Mouse (Mus musculus): Measurements from ENCODE around the gene Kdm3a. TPM values are rescaled to one million over a fixed set of nuclear protein-coding genes. Genes with fewer than 3 reads are reported as not detected.

Kdm3a gene
- total RNA-seq (2014; rRNA removed; ENCODE audit: low replicate concordance) (35.3 and 50.9 TPM in 2 replicates), polyA plus RNA-seq (2015; fragmentation: Nextera tagmentation; extraction: Ambion mirVana) (15.1 and 16.6 TPM in 2 replicates)

GRCm38 (mm10) chr6:71632829-71633662, at the start of gene Kdm3a:
Gene Kdm3a (minus strand): TSS chr6:71632990.
- H3K36me3 ChIP-seq (replicated peaks; ENCODE audit: control insufficient read depth, insufficient read depth, low read length): peaks cover 15% of the 10 kb centered on the region
- peaks cover 24% of the 10 kb centered on the region for H3K4me1 ChIP-seq (ENCODE audit: control insufficient read depth, insufficient read depth)
- H3K9ac ChIP-seq (replicated peaks; ENCODE audit: low read depth, low read length): peak within 1 kb of the TSS; percentile 85
- peak within 1 kb of the TSS; percentile 83 for H3K4me2 ChIP-seq (ENCODE audit: low read depth, low read length)
- H3K27me3 ChIP-seq (ENCODE audit: control insufficient read depth, insufficient read depth, low read length): no peaks in the 10 kb centered on the region
- peak within 1 kb of the TSS; percentile 76 for H3K4me3 ChIP-seq (ENCODE audit: low read depth, low read length)
- 0 out of 2 replicates have a peak, but pooled peaks cover 4% of the 10 kb centered on the region for H3K9me3 ChIP-seq (replicated peaks; ENCODE audit: control insufficient read depth, low read length)
- ATAC-seq (ENCODE audit: insufficient read depth, low read depth) (peak; percentile 97), DNase-seq (ENCODE audit: low spot score) (peak; percentile 99)
- TF ChIP-seq EP300 (IDR thresholded peaks at IDR 0.05; ENCODE audit: low read depth) (peak; percentile 85), CTCF (IDR thresholded peaks at IDR 0.05; ENCODE audit: low read depth) (peak; percentile 53)
- WGBS: under 1% methylated on average over 63 of the region's 63 CpGs
- H3K27ac ChIP-seq (ENCODE audit: low read depth): peak within 1 kb of the TSS; percentile 100

- Histone ChIP-seq H3K27ac (ENCODE audit: low read depth) (no peak overlapping the region), H3K4me2 (ENCODE audit: low read depth, low read length) (no peak overlapping the region), H3K4me3 (ENCODE audit: low read depth, low read length) (no peak overlapping the region), H3K36me3 (replicated peaks; ENCODE audit: control insufficient read depth, insufficient read depth, low read length) (no peaks in the 10 kb centered on the region), H3K9ac (replicated peaks; ENCODE audit: low read depth, low read length) (no peak overlapping the region), H3K4me1 (ENCODE audit: control insufficient read depth, insufficient read depth) (no peaks in the 10 kb centered on the region; the same call in 1 of the 2 replicates), H3K9me3 (replicated peaks; ENCODE audit: control insufficient read depth, low read length) (no peaks in the 10 kb centered on the region), H3K27me3 (ENCODE audit: control insufficient read depth, insufficient read depth, low read length) (no peaks in the 10 kb centered on the region)
- WGBS: 62% methylated on average over 7 of the region's 7 CpGs
- ATAC-seq (ENCODE audit: insufficient read depth, low read depth): no peak
- TF ChIP-seq EP300 (IDR thresholded peaks at IDR 0.05; ENCODE audit: low read depth): no peak
- peak; percentile 43 for TF ChIP-seq CTCF (IDR thresholded peaks at IDR 0.05; ENCODE audit: low read depth)
- DNase-seq (ENCODE audit: low spot score): no peak
Measured at GRCm38 (mm10) chr6:71678891-71679290, 46.1 kb upstream of the Kdm3a start.

GRCm38 (mm10) chr6:71673166-71673565, 40.4 kb upstream of the Kdm3a start:
- no peak overlapping the region for H3K9ac ChIP-seq (replicated peaks; ENCODE audit: low read depth, low read length)
- peak; percentile 52 for TF ChIP-seq CTCF (IDR thresholded peaks at IDR 0.05; ENCODE audit: low read depth)
- TF ChIP-seq EP300 (IDR thresholded peaks at IDR 0.05; ENCODE audit: low read depth): no peak
- H3K36me3 ChIP-seq (replicated peaks; ENCODE audit: control insufficient read depth, insufficient read depth, low read length): no peaks in the 10 kb centered on the region
- no peak overlapping the region for H3K4me3 ChIP-seq (ENCODE audit: low read depth, low read length)
- no peak for ATAC-seq (ENCODE audit: insufficient read depth, low read depth)
- 50% methylated on average over 2 of the region's 2 CpGs for WGBS
- H3K4me1 ChIP-seq (ENCODE audit: control insufficient read depth, insufficient read depth): no peaks in the 10 kb centered on the region
- H3K27ac ChIP-seq (ENCODE audit: low read depth): no peak overlapping the region
- no peak for DNase-seq (ENCODE audit: low spot score)
- H3K27me3 ChIP-seq (ENCODE audit: control insufficient read depth, insufficient read depth, low read length): no peaks in the 10 kb centered on the region
- H3K9me3 ChIP-seq (replicated peaks; ENCODE audit: control insufficient read depth, low read length): no peaks in the 10 kb centered on the region
- no peak overlapping the region for H3K4me2 ChIP-seq (ENCODE audit: low read depth, low read length)

- Histone ChIP-seq H3K4me3 (ENCODE audit: low read depth, low read length) (no peak overlapping the region), H3K9me3 (replicated peaks; ENCODE audit: control insufficient read depth, low read length) (no peaks in the 10 kb centered on the region), H3K27me3 (ENCODE audit: control insufficient read depth, insufficient read depth, low read length) (no peaks in the 10 kb centered on the region), H3K36me3 (replicated peaks; ENCODE audit: control insufficient read depth, insufficient read depth, low read length) (no peaks in the 10 kb centered on the region), H3K4me2 (ENCODE audit: low read depth, low read length) (no peak overlapping the region), H3K9ac (replicated peaks; ENCODE audit: low read depth, low read length) (no peak overlapping the region), H3K27ac (ENCODE audit: low read depth) (no peak overlapping the region), H3K4me1 (ENCODE audit: control insufficient read depth, insufficient read depth) (no peaks in the 10 kb centered on the region; the same call in 1 of the 2 replicates)
- 89% methylated on average over 1 of the region's 1 CpGs for WGBS
- no peak for TF ChIP-seq CTCF (IDR thresholded peaks at IDR 0.05; ENCODE audit: low read depth)
- no peak for TF ChIP-seq EP300 (IDR thresholded peaks at IDR 0.05; ENCODE audit: low read depth)
- no peak for ATAC-seq (ENCODE audit: insufficient read depth, low read depth)
- DNase-seq (ENCODE audit: low spot score): no peak
Measured at GRCm38 (mm10) chr6:71664511-71664910, 31.7 kb upstream of the Kdm3a start.

GRCm38 (mm10) chr6:71658290-71658689, 25.5 kb upstream of the Kdm3a start:
- 14% methylated on average over 2 of the region's 2 CpGs for WGBS
- ATAC-seq (ENCODE audit: insufficient read depth, low read depth) (peak; percentile 44; the same call in 1 of the 2 replicates), DNase-seq (ENCODE audit: low spot score) (peak; percentile 45)
- Histone ChIP-seq H3K9ac (replicated peaks; ENCODE audit: low read depth, low read length) (no peak overlapping the region), H3K4me3 (ENCODE audit: low read depth, low read length) (no peak overlapping the region), H3K4me2 (ENCODE audit: low read depth, low read length) (no peak overlapping the region), H3K27ac (ENCODE audit: low read depth) (peak overlapping the region; percentile 64), H3K9me3 (replicated peaks; ENCODE audit: control insufficient read depth, low read length) (no peaks in the 10 kb centered on the region), H3K27me3 (ENCODE audit: control insufficient read depth, insufficient read depth, low read length) (no peaks in the 10 kb centered on the region), H3K36me3 (replicated peaks; ENCODE audit: control insufficient read depth, insufficient read depth, low read length) (no peaks in the 10 kb centered on the region), H3K4me1 (ENCODE audit: control insufficient read depth, insufficient read depth) (peaks cover 12% of the 10 kb centered on the region; the same call in 1 of the 2 replicates)
- TF ChIP-seq EP300 (IDR thresholded peaks at IDR 0.05; ENCODE audit: low read depth) (no peak), CTCF (IDR thresholded peaks at IDR 0.05; ENCODE audit: low read depth) (no peak)

All from heart, postnatal 0 days (tissue).